Mouse (Mus musculus): ENCODE results near the gene Olfr1123. TPM values are rescaled to one million over a fixed set of nuclear protein-coding genes. Genes with fewer than 3 reads are reported as not detected.
"Not testable (repeated sequence)": the region's sequence is repeated elsewhere in the genome, so short reads cannot be mapped to it uniquely, and the experiment has no call there.

Olfr1123 gene
- total RNA-seq (2021) = not detected
- long read RNA-seq, experiment 1 = 0 reads
- long read RNA-seq, experiment 2 = 0 reads

DNA sequence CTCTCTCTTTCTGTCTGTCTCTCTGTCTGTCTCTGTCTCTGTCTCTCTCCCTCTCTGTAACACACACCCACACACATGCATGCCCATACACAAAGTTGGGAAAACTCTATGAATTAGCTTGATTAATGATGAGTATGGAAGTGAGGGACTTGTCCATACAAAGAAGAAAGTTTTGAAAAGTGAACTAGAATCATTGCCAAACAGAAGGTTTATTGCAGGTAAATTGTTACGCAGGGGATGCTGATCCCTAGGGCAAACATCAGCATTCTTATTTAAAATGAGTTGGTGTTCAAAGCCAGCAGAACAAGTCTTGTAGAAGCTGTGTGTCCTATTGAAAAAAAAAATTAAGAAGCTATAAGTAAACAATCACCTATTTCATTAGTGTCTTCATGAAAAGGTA lies at the start of gene Olfr1123:
TSS of gene Olfr1123 (plus strand) at position 301 of the 400 bp plus-strand sequence.
- DNase-seq = no peak

DNA sequence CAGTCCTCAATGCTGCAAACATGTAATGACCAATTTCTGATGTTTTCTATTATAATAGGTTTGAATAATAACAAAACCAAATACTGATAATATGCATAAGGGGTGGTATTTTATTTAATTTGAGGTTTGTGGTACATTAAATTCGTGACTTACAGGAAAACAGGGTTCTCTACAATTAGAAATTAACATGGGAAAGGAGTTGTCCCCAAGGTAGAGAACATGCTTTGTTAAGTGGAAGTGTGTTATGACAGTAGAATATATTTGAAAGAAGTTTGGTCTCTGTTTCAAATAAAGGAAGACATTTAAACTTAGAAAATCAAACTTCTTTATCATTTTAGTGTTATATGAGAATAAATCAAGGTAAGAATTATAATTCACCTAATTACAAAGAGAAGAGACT lies 46.8 kb upstream of the Olfr1123 start, which contains the start of gene Olfr1121:
TSS of gene Olfr1121 (plus strand) at position 301 of the 400 bp plus-strand sequence.
- intact Hi-C loops (cut with DNase I) = no loop called here
- no peak for DNase-seq

More for the DNA sequence above, at the start of gene Olfr1123:
- intact Hi-C loops (cut with DNase I) = no loop called here

DNA sequence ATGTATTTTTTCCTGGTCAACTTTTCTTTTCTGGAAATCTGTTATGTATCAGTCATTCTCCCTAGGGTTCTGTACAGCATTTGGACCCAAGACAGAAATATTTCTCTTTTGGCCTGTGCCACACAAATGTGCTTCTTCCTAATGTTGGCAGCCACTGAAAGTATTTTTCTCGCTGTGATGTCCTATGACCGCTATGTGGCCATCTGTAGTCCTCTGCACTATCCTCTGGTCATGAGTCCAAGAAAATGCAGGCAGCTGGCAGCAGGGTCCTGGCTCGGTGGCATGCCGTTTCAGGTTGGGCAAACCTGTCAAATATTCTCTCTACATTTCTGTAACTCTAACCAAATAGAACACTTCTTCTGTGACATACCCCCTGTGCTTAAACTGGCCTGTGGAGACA lies 44.7 kb upstream of the Olfr1123 start:
- intact Hi-C loops (cut with DNase I) = no loop called here
- no peak for DNase-seq

DNA sequence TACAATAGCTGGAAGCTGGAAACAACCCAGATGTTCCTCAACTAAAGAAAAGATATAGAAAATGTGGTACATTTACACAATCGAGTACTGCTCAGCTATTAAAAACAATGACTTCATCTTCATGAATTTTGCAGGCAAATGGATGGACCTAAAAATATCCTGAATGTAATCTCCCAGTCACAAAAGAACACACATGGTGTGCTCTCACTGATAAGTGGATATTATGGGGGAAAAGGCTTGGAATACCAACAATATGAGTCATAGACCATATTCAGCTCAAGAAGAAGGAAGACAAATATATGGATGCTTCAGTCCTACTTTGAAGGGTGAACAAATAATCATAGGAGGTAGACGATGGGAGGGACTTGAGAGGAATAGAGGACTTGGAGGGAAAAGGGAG lies 32.5 kb upstream of the Olfr1123 start:
- DNase-seq = no peak
- intact Hi-C loops (cut with DNase I) = no loop called here

DNA sequence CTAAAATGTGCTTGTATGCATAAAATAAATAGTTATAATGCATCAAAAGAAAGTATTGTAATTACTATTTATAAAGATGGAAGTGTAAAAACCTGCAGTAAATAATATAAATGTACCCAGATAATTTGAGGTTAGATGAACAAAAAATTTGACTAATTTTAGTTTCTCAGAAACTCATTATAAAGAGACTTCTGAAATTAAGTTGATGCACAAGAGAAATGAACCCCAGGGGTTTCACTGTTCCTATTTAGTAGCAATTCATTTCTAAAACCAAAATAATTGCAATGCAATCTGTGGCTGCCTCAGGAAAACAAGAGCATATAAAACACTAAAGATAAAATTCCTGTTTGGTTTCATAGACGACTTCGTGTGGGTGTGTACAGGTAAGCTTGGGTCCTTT lies 30.9 kb upstream of the Olfr1123 start, which contains the start of gene Olfr1122:
TSS of gene Olfr1122 (plus strand) at position 301 of the 400 bp plus-strand sequence.
- no peak for DNase-seq
- intact Hi-C loops (cut with DNase I) = no loop called here

DNA sequence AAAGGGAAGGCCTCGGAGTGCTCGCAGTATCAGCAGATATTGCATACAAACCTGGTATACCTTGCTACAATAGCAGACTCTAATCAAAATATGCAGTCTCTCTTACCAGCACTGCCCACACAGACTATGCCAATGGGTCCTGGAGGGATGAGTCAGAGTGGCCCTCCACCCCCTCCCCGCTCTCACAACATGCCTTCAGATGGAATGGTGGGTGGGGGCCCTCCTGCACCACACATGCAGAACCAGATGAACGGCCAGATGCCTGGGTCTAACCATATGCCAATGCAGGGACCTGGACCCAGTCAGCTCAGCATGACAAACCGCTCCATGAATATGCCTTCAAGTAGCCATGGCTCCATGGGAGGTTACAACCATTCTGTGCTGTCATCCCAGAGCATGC lies 22.8 kb upstream of the Olfr1123 start:
- DNase-seq; intact Hi-C loops (cut with DNase I): not testable (repeated sequence)

DNA sequence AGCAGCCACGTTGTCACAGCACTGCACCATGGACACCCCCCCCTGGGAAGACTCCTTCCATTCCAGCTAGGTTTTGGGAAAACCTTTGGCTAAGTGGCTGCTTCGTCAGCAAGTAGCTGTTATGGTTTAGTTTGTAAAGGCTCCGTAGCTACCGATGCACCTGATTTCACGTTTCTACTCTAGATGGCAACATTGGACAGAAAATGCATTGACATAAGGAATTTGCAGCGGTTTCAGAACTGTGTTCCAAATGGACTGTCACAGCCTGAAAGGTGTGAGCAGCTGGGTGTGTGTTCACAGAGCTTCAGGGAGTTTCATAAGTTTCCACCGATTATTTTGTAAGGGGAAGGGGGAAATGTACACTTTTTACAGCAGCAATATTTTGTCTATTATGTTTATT lies 21.7 kb upstream of the Olfr1123 start:
- intact Hi-C loops (cut with DNase I) = not testable (repeated sequence)

DNA sequence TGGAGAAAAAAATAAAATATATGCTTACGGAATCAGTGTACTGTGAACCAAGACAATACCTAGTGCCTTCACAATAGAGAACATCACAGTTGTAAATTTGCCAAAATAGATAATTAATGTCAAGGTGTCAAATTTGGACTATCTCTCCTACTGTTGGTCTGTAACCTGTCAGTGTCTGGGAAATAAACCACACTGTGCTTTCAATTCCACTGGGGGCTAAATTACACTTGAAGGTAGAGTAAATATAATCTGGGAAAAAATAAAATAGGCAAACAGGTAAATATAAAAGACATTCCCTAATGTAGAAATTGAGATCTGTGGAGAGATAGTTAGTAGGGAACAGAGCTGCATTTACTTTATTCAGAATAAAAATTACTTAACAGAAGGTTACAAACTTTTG lies 13.5 kb downstream of the Olfr1123 start, which contains the start of gene Olfr1124:
TSS of gene Olfr1124 (plus strand) at position 301 of the 400 bp plus-strand sequence.
- intact Hi-C loops (cut with DNase I) = no loop called here
- no peak for DNase-seq

More for the DNA sequence above, 21.7 kb upstream of the Olfr1123 start:
- DNase-seq = not testable (repeated sequence)

DNA sequence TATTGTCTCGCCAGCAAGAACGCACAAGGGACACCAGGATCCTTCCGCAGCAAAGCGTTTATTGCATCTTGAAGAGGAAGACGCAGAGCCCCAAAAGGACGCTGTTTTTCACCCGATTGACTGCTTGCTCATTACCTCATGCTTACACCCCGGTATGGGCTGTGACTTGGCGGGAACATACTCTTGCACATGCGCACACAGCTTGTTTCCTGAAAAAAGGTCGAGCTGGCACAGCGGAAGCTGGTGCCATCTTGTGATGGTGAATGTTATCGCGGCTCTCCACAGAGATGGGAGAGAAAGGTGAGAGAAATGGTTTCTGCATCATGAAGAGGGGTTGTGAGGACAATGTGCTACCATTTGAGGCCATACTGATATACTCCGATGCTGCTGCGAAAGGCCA lies 21.3 kb downstream of the Olfr1123 start:
- no peak for DNase-seq
- intact Hi-C loops (cut with DNase I) = no loop called here

DNA sequence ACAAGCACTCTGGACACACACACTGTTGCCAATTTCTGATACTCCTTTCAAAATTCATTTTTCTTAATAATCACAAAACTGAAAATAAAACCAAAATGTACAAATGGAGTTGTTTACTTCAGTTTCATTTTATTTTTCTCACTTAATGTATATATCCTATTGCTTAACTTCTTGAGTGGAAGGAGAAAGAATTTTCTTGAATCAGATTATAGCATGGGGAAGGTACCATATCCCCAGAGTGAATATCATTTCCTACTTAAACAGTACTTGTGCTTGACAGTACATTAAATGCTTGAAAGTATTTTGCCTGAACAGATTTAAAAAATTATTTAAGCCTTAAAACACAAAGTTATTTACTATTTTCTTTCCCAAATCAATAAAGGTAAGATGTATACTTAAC lies 37.2 kb downstream of the Olfr1123 start, which contains the start of gene Olfr1126:
TSS of gene Olfr1126 (plus strand) at position 301 of the 400 bp plus-strand sequence.
- intact Hi-C loops (cut with DNase I) = no loop called here
- DNase-seq = no peak

DNA sequence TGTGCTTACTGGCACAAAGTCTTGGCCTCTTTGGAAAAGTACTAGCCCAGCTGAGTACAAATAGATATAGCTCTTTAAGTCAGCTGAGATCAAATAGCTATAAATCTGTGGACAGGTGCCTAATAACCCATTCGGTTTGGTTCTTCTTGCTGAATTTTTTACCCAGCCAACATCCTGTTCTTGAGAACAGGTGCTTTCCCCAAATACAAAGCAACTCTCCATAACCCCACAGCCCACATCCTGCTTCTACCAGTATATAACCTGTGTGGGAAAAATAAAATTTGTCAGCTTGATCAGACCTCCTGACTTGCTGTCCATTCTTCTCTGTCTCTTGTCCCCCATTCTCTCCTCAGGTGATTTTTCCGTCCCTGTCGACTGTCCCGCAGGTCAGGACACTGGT lies 45.3 kb downstream of the Olfr1123 start:
- intact Hi-C loops (cut with DNase I) = no loop called here
- no peak for DNase-seq

Other genes starting within 250 kb of the Olfr1123 start
- not detected for gene Olfr1112, start 228.8 kb upstream of the Olfr1123 start, total RNA-seq (2021)
- not detected for gene Olfr1113, start 207.7 kb upstream of the Olfr1123 start, total RNA-seq (2021)
- not detected for gene Olfr1115, start 168.6 kb upstream of the Olfr1123 start, total RNA-seq (2021)
- not detected for gene Olfr1116, start 149.1 kb upstream of the Olfr1123 start, total RNA-seq (2021)
- gene Olfr1118, start 109.1 kb upstream of the Olfr1123 start, total RNA-seq (2021) = not detected
- not detected for gene Olfr1120, start 61.8 kb upstream of the Olfr1123 start, total RNA-seq (2021)
- gene Olfr1121, start 46.7 kb upstream of the Olfr1123 start, total RNA-seq (2021) = not detected
- gene Olfr1122, start 30.8 kb upstream of the Olfr1123 start, total RNA-seq (2021) = not detected
- not detected for gene Olfr1124, start 13.6 kb downstream of the Olfr1123 start, total RNA-seq (2021)
- not detected for gene Olfr1126, start 37.3 kb downstream of the Olfr1123 start, total RNA-seq (2021)
- gene Pramel7, start 80.5 kb downstream of the Olfr1123 start, total RNA-seq (2021) = not detected
- not detected for gene Pramel6, start 89.9 kb downstream of the Olfr1123 start, total RNA-seq (2021)
- gene Olfr153, start 115.2 kb downstream of the Olfr1123 start, total RNA-seq (2021) = not detected
- gene Olfr1128, start 128.9 kb downstream of the Olfr1123 start, total RNA-seq (2021) = not detected
- not detected for gene Olfr1129, start 157.3 kb downstream of the Olfr1123 start, total RNA-seq (2021)
- gene Olfr1130, start 189.6 kb downstream of the Olfr1123 start, total RNA-seq (2021) = not detected
- not detected for gene Olfr1131, start 210.5 kb downstream of the Olfr1123 start, total RNA-seq (2021)
- not detected for gene Olfr1132, start 220.9 kb downstream of the Olfr1123 start, total RNA-seq (2021)
- gene Olfr1133, start 230.7 kb downstream of the Olfr1123 start, total RNA-seq (2021) = not detected
- gene Olfr1134, start 241.8 kb downstream of the Olfr1123 start, total RNA-seq (2021) = not detected